Mouse (Mus musculus) ZHBTc4 (cell line): ENCODE results near the gene Commd9.

Source experiments
- DNase-seq: peaks from one replicate; pipeline ENCODE4 v3.0.0-alpha.2; 2011; ENCODE audit warnings: low read depth, low spot score

Commd9 gene

DNA sequence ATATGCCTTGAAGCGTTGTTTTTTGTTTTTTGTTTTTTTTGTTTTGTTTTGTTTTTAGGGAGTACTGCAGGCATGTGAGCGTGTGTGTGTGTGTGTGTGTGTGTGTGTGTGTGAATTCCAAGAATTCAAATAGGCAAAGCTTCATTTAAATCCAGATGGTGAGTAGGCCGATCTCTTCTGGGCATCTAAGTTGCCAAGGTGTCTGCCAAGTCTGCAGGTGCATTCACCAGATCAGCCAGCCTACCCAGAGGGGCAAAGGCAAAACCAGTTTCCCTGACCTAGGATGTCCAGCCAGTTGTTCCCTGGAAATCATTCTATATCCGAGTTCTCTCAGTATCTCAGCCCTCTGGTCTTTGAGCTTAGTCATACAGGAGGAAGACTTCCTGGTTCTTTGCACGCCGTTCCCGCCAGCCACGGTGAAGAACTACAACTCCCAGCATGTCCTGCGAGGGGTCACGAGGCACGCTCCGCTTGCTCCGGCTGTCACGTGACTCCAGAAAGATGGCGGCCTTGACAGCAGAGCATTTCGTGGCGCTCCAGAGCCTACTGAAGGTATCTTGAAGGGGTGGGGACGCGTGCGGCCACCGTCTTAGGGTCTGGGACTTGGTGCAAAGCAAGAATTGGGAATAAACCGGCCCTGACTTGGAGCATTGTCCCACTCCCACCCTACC is at the start of gene Commd9:
TSS of gene Commd9 (plus strand) at position 480 of the 671 bp plus-strand sequence.
- DNase-seq, result peak; percentile 96

DNA sequence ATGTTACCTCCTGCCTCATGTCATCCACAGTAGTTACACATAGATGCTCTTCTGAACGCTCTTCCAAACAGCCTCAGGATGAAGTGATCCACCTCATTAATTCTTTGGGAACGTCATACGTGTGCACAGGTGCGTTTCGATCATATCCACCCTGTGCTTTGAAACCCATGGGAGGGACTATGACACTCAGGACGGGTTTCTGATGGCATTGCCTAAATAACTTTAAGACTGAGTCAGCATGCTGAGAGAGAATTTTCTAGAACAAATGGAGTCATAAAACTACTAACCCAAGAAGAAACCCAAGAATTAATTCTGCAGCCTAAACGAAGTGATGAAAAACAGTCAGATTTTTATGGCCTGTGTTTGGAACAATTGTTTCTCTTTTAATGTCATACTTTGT is 43.3 kb upstream of the Commd9 start:
- no peak for DNase-seq

DNA sequence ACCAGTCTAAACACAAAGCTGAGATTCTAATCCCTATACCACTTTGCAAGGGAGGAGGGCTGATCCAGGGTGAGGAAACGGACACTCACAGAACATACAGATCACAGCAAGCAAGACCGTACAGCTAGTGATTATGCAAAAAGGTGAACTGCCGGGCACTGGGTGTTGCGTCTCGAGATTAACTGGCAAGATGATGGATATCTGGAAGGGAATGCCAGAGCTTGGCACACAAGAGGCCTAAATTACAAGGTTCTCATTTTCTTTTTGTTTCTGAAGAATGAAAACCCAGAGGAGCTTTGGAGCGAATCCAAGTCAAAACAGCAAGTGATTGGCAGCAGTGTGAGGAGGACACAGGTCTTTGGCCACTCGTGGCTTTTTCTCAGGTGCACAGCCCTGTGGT is 31.3 kb upstream of the Commd9 start:
- no peak for DNase-seq

DNA sequence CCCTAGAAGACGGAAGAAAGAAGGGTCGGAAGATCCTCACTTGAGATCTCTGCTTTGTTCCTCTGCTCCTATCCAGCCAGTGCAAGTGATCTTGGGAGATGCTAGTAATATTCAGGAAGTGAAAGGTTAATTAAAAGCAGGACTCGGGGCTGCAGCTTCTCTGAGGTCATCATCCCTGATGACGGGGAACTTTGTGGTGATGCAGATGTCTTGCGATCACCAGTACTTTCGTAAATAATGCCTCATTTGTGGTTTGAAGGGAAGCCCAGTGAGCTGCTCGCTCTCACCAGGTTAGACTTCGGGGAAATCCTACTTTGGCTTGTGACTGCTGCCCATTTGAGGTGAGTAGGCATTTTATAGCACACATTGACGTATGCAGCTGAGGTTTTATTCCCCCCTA is 29.9 kb upstream of the Commd9 start:
- no peak for DNase-seq

DNA sequence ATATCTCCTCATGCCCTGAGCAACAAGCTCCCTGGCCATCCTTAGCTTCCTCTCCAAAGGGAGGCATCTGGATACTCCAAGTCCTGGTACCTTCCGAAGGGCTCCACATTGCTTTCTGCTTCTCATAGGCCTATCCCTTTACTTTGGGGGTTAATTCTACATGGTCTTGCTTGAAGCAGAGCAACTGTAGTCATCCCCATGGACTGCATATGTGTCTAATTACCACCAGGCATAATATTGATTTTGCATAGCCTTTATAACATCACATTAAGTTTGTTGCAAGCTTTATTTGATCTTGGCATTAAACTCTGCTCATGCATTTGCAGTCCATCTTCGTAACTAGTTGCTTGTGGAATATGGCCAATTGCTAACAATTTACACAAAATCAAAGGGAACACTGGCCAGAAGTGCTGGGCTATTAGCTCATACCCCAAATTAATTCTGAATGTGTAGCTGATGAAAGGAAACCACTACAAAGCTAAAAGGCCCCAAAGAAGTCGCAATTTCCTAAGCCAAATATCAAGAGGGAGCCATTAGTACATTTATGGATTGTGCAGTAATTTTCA is 25.0 kb upstream of the Commd9 start:
- no peak for DNase-seq

DNA sequence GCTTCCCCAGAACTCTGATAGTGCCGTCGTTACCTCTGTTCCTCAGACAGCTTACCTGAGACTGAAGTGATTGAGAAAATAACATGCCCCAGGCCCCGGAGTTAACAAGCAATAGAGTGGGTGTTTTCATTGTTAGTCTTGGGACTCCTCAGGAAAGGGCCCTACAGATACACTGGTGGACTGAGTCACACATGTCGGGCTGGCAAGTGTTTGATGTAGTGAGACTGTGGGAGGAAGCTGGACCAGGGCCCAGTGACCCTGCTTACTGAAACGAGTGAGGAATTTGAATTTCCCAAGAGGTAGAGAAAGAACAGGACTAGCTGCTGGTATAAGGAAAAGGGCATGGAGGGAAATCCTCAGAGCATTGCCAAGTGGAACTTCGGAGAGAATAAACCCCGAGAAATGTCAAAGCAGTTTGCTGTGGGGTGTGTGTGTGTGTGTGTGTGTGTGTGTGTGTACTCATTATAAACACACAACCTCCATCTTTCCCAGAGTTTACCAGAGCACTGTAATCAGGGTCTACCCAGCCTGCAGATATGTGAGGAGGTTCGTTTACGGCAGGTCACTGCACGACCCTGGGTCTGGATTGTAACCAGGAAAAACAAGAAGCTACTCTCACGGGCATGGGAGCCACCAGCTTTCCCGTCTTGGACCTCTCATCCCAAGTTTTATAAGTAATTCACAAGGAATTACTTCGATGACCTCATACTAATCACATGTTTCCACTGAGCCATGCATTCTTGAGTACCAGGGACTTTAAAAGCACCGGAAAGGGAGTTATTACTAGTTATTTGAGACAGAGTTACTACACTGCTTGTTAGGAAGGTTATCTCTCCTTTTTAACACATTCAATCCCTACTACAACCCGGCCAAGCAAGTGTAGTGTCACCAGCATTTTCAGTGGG is 23.6 kb upstream of the Commd9 start:
- no peak for DNase-seq

DNA sequence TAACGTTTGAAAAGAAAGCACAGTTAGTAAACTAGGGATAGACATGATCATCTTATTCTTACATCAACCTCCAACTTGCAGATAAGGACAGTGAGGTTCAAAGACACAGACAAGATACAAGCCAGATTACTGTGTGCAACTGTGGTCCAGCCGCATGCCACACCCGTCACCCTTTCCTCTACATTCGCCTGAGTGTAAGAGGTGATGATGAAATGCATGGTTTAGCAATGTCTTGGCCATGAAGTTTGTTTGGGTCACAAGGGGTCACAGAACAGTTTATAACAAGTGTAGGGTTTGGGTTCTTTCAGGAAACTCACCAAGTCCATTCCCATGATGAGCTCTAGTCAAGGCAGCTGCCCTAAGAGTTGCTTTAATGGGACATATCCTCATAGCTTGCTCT is 17.4 kb upstream of the Commd9 start:
- DNase-seq, result no peak

DNA sequence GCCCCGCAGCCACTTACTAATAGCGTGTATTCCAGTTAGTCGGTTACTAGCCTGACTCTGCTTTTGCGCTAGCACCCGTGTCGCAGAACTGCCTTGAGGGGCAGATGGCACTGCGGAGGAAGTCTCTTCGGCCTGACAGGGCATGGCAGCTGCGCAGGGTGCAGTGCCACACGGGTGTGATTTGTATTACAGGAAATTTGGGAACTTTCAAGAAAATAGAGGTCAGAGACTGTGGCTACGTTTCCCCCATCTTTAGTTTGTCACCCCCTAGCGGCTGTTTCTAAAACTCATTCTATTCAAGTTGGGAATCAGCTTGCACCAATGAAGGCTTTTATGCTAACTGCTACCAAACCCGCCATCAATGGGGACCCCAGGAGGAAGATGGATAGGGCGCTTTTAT is 14.9 kb upstream of the Commd9 start:
- peak; percentile 75 for DNase-seq

DNA sequence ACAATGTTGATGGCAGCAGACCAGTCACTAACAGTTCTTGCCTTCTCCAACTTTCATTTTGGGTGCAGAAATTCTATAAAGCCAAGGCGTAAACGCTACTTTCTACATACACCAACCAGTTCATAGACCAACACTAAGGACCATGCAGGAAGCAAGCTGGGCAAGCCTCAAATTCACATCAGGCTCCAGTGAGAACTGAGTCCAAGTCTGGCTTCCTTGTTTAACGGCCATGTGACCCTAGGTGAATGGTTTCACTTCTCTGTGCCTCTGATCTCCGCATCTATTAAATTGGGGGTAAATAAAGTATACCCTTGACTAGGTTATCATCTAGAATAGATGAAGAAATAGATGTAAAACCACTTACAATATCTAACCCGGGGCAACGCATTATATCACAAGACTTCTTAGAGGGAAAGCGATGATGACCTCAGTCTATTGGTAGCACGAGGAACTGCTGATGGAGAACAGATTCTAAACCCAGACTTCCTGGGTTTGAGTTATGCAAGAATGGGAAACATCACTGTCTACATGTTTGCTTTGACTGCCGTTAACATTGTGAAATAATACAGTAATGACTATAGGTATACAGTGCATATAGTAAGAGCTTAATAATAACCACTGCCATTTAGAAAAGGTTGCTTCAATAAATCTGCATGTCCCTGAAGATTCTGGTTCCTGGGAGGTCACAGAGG is 4.4 kb upstream of the Commd9 start:
- no peak for DNase-seq

DNA sequence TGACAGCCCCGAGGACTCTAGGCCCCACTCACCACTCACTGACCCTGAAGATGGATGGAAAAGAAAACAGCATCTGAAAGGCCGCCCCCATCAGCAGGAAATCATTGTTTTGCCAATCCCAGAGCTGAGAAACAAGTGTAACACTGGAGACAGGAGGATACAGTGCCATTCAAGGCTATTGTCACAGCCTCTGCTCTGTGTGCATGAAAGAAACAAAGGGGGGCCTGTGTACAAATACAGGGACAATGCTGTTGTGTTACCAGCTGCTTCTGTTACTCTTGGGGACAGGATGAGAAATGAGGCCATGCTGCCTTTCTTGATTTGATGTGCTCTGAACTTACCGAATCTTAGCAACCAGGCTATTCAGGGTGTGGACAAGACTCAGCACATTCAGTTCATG is 3.0 kb upstream of the Commd9 start, which contains the start of gene Prr5l:
TSS of gene Prr5l (minus strand) at position 30 of the 400 bp plus-strand sequence.
- DNase-seq, result no peak

DNA sequence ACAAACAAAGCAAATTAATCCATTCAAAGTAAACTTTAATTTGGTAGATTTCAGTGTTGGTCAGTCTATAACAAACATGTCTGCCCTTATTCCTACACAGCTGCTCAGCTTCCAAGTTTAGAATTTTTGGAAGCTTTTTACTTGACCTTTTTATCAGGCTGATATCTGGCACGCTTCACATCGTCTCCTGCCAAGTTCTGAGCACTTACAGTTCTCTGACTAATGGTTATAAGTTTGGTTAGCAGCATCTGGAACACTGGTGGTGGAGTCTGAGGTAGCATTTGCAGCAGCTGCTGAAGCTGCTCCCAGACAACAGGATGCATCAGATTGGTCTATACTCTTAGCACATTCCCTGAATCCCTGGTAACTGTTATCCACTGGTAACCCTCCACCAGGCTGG is 1.8 kb upstream of the Commd9 start:
- no peak for DNase-seq

DNA sequence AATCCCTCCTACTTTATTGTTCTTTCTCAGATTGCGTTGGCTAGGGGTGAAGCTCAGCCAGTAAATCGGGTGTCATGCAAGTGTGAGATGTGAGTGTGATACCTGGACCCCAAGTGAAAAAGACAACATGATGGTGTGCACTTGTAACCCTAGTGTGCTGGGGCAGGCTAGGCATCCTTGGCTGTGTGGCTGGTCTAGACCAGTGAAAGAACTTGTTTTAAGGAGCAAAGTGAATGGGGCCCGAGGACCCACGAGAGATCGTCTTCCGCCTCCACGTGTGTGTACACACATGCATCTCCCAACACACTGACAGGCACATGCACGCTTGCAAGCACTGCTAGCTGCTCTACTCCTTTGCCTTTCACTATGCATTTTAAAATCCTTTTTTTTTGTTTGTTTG is 2.8 kb downstream of the Commd9 start:
- DNase-seq, result no peak

DNA sequence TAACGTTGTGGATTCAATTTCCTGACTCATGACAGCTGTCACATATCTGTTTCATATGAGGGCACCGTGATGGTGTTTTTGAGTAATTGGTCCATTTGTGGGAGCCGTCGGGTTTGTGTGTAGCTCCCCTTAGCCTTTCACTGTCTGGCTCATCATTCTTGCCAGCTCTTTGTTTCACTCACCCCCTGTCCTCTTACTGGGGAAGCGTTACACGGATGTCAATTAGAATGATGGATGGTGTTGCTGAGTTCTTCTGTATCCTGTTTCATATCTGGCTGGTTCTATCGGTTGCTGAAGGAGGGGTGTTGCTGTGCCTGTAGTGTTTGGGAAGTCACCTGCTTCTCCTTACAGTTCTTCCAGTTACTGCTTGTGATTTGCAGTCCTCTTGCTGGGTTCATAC is 5.1 kb downstream of the Commd9 start:
- no peak for DNase-seq

DNA sequence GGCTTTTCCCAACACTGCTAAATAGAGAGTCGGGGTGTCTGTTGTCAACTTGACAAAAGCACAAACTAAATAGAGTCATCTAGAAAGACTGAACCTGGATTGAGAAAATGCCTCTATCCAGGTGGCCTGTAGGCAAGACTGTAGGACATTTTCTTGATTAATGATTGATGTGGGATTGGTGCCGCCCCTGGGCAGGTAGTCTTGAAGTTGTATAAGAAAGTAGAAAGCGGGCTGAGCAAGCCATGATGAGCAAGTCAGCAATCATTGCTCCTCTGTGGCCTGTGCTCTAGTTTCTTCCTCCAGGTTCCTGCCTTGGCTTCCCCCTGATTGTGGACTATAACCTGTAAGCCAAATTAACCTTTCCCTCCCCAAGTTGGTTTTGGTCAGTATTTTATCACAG is 8.1 kb downstream of the Commd9 start:
- DNase-seq, result no peak

DNA sequence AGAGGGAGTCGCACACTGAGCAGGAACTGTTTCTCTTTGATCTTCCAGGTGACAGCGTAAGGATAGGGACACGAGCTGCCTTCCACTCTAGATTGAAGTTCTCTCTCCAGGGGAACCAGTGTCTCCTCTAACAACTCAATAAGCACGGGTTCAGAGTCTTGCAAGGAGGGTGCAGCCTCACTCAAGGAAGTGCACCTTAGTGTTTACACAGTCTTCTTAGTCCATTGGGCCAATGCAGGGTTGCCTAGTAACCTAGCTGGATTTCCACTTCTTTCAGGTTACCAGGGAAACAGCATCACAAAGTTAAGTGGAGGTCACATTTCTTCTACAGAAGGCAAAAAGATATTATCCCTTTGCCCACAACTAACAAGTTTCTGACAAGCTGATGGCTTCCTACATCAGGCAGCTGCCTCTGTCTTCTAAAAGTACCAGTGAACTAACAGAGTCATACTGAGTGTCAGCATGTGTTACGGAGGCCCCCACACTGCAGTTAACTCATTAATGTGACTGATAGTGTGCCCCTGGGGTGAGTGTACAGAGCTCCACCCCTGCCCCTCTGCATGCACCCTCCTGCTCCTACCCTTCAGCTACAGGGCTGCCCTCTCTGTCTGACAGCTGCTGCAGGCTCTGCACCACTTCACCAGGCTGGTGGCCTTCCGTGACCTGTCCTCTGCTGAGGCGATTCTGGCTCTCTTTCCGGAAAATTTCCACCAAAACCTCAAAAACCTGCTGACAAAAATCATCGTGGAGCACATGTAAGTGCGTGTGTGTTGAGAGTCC is 10.6 kb downstream of the Commd9 start:
- no peak for DNase-seq

DNA sequence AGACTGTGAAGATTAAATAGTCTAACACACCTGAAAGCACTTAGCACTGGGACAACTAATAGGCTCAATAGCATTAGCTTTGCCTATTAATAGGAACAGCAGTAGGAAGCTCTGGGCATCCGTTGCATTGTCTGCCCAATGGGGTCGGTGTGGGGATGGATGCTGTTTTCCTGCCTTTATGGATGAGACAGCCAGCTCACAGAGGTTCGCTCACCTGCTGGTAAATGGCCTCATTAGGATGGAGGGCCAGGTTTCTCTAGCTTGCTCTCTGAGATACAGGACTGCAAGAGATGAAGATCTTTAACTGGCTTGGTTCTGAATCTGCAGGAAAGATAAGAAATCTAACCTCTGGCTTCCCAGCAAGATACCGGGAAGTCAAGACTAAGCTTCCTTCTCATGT is 16.1 kb downstream of the Commd9 start:
- DNase-seq, result no peak

DNA sequence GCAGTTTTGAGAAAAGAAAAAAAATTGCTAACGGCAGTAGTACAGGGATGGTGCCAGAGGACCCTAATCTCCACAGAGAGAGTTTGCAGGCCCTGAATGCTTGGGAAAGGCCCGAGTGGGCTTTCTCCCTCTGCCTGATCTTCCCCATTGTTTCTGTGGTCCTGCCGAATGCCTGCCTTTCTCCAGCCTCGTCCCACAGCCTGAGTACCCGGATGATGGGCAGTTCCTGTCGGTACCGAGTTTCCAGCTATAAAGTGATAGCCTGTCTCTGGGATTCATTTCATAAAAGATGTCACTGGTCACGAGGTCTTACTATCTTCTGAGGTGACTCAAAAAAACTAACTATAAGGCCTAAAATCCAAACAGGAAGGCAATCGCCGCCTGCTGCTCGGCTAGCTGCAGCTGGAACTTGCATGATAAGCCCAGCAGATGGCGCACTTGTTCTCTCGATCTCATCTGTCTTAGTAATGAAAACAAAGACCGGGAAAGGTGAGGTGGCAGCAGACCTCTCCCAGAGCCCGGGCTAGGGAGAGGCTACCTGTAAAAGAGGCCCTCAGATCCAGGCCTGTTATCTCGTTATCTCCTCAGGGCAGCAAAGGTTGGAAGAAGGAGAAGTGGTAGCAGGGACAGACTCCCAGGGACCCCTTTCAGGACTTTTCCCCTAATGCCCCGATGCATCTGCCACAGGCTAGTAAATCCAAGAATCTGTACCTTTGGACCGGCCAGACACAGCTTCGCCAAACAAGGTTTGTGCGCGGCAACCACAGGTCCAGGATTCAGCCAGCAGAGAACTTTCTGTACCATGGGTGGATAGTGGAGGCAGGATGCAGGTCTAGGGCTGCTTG is 19.7 kb downstream of the Commd9 start:
- peak; percentile 90 for DNase-seq

DNA sequence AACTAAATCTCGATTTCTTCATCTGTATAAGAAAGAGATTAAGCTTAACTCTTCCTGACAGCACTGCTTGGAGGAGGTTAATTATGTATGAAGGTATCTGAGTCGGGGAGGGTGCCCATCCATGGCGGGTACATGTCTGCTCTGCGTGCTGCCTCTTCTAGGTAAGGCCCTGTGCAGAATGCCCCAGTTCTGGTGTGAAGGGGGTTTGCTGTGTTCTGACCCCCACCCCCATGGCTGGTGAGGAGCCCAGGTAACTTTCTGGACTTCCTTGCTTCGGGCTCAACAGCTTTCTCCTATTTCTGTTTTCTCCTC is 20.3 kb downstream of the Commd9 start:
- peak; percentile 15 for DNase-seq

DNA sequence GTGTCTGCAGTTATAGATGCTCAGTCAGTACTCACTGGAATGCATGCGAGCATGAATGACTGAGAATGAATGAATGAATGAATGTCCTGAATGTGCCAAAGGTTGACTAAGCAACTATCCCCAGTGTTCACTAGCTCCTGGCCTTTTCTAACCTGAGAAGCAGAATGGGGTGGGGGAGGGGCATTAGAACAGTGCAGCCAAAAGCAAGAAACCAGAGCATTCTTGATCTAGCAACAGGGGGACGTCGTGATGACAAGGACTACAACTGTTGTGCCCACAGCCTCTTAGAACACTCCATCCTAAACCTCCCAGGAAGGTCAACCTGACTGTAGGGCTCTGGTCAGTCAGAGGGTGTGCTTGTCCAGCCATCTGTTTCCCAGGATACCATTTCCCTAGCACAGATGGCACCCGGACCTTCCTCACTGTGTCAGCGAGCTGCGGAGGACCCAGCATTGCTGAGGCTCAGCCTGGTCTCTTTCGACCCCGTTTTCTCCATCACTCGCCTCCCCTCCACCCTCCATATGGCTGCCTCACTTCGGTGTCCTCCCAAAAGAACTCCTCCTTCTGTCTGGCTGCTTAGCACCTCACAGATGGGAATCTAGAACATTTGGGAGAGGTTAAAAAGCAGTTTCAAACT is 21.5 kb downstream of the Commd9 start:
- no peak for DNase-seq

DNA sequence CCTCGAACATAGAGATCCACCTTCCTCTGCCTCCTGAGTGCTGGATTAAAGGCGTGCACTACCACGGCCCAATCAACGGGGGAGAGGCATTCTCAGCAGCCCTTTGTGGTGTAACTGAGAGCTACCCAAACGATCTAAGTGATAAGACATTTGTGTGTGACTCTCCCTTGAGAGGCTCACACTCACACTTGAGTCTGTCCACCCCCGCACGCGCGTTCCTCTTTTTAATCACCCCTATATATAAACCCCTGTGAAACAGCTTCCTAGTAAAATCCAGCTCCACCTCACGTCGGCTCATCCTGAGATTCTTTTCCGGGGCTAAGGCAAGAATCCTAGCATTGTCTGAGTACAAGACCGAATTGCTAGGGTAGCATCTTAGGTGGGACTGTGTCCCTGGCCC is 22.7 kb downstream of the Commd9 start:
- no peak for DNase-seq
